Mouse (Mus musculus) cerebellum, adult 18-20 months (tissue): ENCODE data around the gene Calr3.

ENCODE experiments used
- DNase-seq, 2 experiments: peaks; one replicate each; pipeline ENCODE4 v3.0.0; 2021

Gene Calr3

GRCm38 (mm10) chr8:72443338-72443993 lies at the start of gene Calr3, which contains the start of gene 1700030K09Rik:
TSS of gene Calr3 (minus strand) at chr8:72443870.
TSS of gene 1700030K09Rik (plus strand) at chr8:72443880.
- peak; percentile 98 to 100 for DNase-seq

- no peak for DNase-seq
These were observed 49.7 kb upstream of the Calr3 start for GRCm38 (mm10) chr8:72493381-72493780.

GRCm38 (mm10) chr8:72492622-72493081 lies 49.0 kb upstream of the Calr3 start:
- peak; percentile 98 to 99 for DNase-seq

- DNase-seq: peak in 1 of 2 experiments; percentile 34
These were observed 48.3 kb upstream of the Calr3 start, which contains the start of gene Slc35e1 for GRCm38 (mm10) chr8:72491680-72492621. TSS of gene Slc35e1 (minus strand) at chr8:72492614.

GRCm38 (mm10) chr8:72491017-72491416 lies 47.3 kb upstream of the Calr3 start:
- DNase-seq: peak in 1 of 2 experiments; percentile 23

GRCm38 (mm10) chr8:72487014-72487413 lies 43.3 kb upstream of the Calr3 start:
- DNase-seq: no peak

GRCm38 (mm10) chr8:72485456-72486199 lies 42.0 kb upstream of the Calr3 start:
- DNase-seq: no peak

- peak; percentile 97 for DNase-seq
These were observed 31.3 kb upstream of the Calr3 start, which contains the start of gene Cherp for GRCm38 (mm10) chr8:72474826-72475546. TSS of gene Cherp (minus strand) at chr8:72475226.

GRCm38 (mm10) chr8:72470684-72471083 lies 27.0 kb upstream of the Calr3 start:
- no peak for DNase-seq

- DNase-seq: no peak
These were observed 26.3 kb upstream of the Calr3 start for GRCm38 (mm10) chr8:72469984-72470383.

- no peak for DNase-seq
These were observed 25.6 kb upstream of the Calr3 start for GRCm38 (mm10) chr8:72469243-72469642.

GRCm38 (mm10) chr8:72464211-72464610 lies 20.5 kb upstream of the Calr3 start:
- no peak for DNase-seq

GRCm38 (mm10) chr8:72459881-72460533 lies 16.3 kb upstream of the Calr3 start:
- DNase-seq: no peak

GRCm38 (mm10) chr8:72458457-72458856 lies 14.8 kb upstream of the Calr3 start:
- DNase-seq: no peak

GRCm38 (mm10) chr8:72457806-72458205 lies 14.1 kb upstream of the Calr3 start:
- no peak for DNase-seq

GRCm38 (mm10) chr8:72455317-72455716 lies 11.6 kb upstream of the Calr3 start:
- no peak for DNase-seq

GRCm38 (mm10) chr8:72453904-72454303 lies 10.2 kb upstream of the Calr3 start:
- no peak for DNase-seq

GRCm38 (mm10) chr8:72451516-72451915 lies 7.8 kb upstream of the Calr3 start:
- no peak for DNase-seq

- no peak for DNase-seq
These were observed 1.4 kb upstream of the Calr3 start for GRCm38 (mm10) chr8:72445071-72445470.

- no peak for DNase-seq
These were observed 302 bp upstream of the Calr3 start for GRCm38 (mm10) chr8:72443994-72444350.

- DNase-seq: no peak
These were observed 5.2 kb downstream of the Calr3 start for GRCm38 (mm10) chr8:72438248-72439015.
